Mouse (Mus musculus) neural tube, postnatal 0 days (tissue): ENCODE data around the gene Aoc1. TPM values are rescaled to one million over a fixed set of nuclear protein-coding genes. Genes with fewer than 3 reads are reported as not detected.

ENCODE experiments used
- polyA plus RNA-seq: library from polyadenylated mRNA; unstranded; fragments of >200 nt; fragmentation: Nextera tagmentation; extraction: Ambion mirVana; gene quantifications from 2 replicates; pipeline ENCODE4 v1.2.1, GENCODE M21; 2015

The Aoc1 gene
- not detected in 2 replicates for polyA plus RNA-seq

GRCm38 (mm10) chr6:48872596-48872995 is at the start of gene Aoc1:
Gene Aoc1, plus strand, starts transcription at chr6:48872896.

GRCm38 (mm10) chr6:48840371-48840969 is 32.2 kb upstream of the Aoc1 start, which contains the start of gene Tmem176a:
Gene Tmem176a, plus strand, starts transcription at chr6:48840919.

GRCm38 (mm10) chr6:48840973-48841625 is 31.6 kb upstream of the Aoc1 start, which contains the start of gene Tmem176b:
Gene Tmem176b, minus strand, starts transcription at chr6:48841496.

GRCm38 (mm10) chr6:48929595-48929994 is 56.9 kb downstream of the Aoc1 start, which contains the start of gene 1600015I10Rik:
Gene 1600015I10Rik, plus strand, starts transcription at chr6:48929895.

Other genes with a start within 250 kb of the Aoc1 start
- 38.7 and 38.8 TPM in 2 replicates for gene AI854703, start 246.1 kb upstream of the Aoc1 start, polyA plus RNA-seq
- gene Gimap8, start 225.7 kb upstream of the Aoc1 start, polyA plus RNA-seq = 0.36 and 0.50 TPM in 2 replicates
- gene Gimap9, start 196.8 kb upstream of the Aoc1 start, polyA plus RNA-seq = 1.0 and 1.2 TPM in 2 replicates
- 0.57 and 0.62 TPM in 2 replicates for gene Gimap4, start 188.3 kb upstream of the Aoc1 start, polyA plus RNA-seq
- gene Gimap6, start 164.7 kb upstream of the Aoc1 start, polyA plus RNA-seq = 5.7 and 6.9 TPM in 2 replicates
- 0.68 TPM in 1 of 2 replicates, not detected in the other for gene Gm28053, start 154.3 kb upstream of the Aoc1 start, polyA plus RNA-seq
- gene Gimap7, start 154.3 kb upstream of the Aoc1 start, polyA plus RNA-seq = not detected in 2 replicates
- 5.9 and 8.2 TPM in 2 replicates for gene Gimap1, start 133.8 kb upstream of the Aoc1 start, polyA plus RNA-seq
- 1.7 and 2.2 TPM in 2 replicates for gene Gimap5, start 126.7 kb upstream of the Aoc1 start, polyA plus RNA-seq
- not detected in 2 replicates for gene Gimap3, start 102.0 kb upstream of the Aoc1 start, polyA plus RNA-seq
- 85.7 and 92.0 TPM in 2 replicates for gene Tmem176a, start 32.0 kb upstream of the Aoc1 start, polyA plus RNA-seq
- 178 and 196 TPM in 2 replicates for gene Tmem176b, start 31.4 kb upstream of the Aoc1 start, polyA plus RNA-seq
- gene 1600015I10Rik, start 57.0 kb downstream of the Aoc1 start, polyA plus RNA-seq = not detected in 2 replicates
- not detected in 2 replicates for gene Doxl2, start 102.1 kb downstream of the Aoc1 start, polyA plus RNA-seq
- gene Svs1, start 114.0 kb downstream of the Aoc1 start, polyA plus RNA-seq = not detected in 2 replicates
- 0.13 and 0.40 TPM in 2 replicates for gene Gpnmb, start 163.7 kb downstream of the Aoc1 start, polyA plus RNA-seq
- 89.1 and 110 TPM in 2 replicates for gene Malsu1, start 200.9 kb downstream of the Aoc1 start, polyA plus RNA-seq